Mouse (Mus musculus): ENCODE measurements around the gene Kcnk4.

DNA sequence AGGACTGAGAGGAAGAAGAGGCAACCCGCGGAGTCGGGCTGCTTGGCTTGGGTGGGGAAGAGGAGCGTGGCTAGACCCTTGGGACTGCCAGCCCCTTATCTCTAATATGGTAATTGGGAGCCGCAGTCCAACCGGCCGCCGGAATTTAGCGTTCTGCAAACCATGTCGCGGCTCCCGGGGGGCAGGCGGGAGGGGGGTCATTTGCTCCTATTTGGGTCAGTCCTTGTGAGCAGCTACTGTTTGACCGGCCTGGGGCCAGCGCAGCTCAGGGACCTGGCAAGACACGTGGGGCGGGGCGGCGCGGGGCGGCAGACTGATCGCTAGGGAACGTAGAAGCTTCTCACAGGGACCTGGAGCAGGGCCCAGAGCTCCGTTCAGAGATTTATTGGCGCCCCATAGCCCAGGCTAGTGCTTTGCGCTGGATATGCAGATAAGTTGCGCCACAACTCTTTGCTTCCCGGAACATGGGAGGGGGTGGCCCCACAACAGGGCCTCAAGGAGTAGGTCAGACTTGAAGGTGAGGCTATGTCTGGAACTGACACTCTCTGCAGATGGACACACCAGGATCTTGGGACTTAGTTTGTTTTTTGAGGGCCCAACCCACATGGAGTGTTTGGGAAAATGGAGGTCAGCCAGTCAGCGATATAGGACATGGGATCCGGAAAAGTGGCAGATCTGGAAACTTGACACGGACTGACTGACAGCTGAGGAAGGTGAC, 17.8 kb upstream of the Kcnk4 start:
- no peak for TF ChIP-seq HCFC1 (IDR thresholded peaks at IDR 0.05; ENCODE audit: low read depth, low read length)
- no peak for TF ChIP-seq CTCF (conservative IDR thresholded peaks at IDR 0.05 in 1 of 2, IDR thresholded peaks at IDR 0.05 in 1 of 2; ENCODE audit: low read depth in 2 of 2, low read length in 2 of 2)
- TF ChIP-seq POLR2A (IDR thresholded peaks at IDR 0.05; ENCODE audit: low read depth, low read length), result no peak
- no peak for TF ChIP-seq TCF12 (IDR thresholded peaks at IDR 0.05; ENCODE audit: low read depth, low read length)
- no peak for TF ChIP-seq SMC3 (IDR thresholded peaks at IDR 0.05; ENCODE audit: low read depth, low read length)
- TF ChIP-seq CHD1 (IDR thresholded peaks at IDR 0.05; ENCODE audit: low read depth, low read length), result no peak
- no peak for TF ChIP-seq ZNF384 (IDR thresholded peaks at IDR 0.05; ENCODE audit: low read depth, low read length)

Data from CH12.LX (cell line).